Mouse (Mus musculus) hindbrain, embryonic 10.5 days (tissue): Measurements from ENCODE around the gene Secisbp2. TPM values are rescaled to one million over a fixed set of nuclear protein-coding genes. Genes with fewer than 3 reads are reported as not detected.
"Not testable (repeated sequence)": the region's sequence is repeated elsewhere in the genome, so short reads cannot be mapped to it uniquely, and the experiment has no call there.

ENCODE experiments used
- DNase-seq: peaks from one replicate; pipeline ENCODE4 v3.0.0-alpha.2; 2017; ENCODE audit warnings: low spot score
- H3K27ac ChIP-seq: fragments of 300-500 bp; sonication (generic); 2 replicates; pipeline ENCODE4 v1.5.1; 2016; ENCODE audit warnings: mild to moderate bottlenecking, moderate library complexity
- H3K27me3 ChIP-seq: fragments of 300-500 bp; sonication (generic); 2 replicates; pipeline ENCODE4 v1.6.1; 2016; ENCODE audit warnings: mild to moderate bottlenecking; ENCODE audit not compliant: poor library complexity, insufficient read depth, severe bottlenecking
- H3K36me3 ChIP-seq: fragments of 300-500 bp; sonication (generic); 2 replicates; pipeline ENCODE4 v1.6.1; 2016; ENCODE audit warnings: mild to moderate bottlenecking, moderate library complexity
- H3K4me1 ChIP-seq: fragments of 300-500 bp; sonication (generic); replicated peaks from 2 replicates; pipeline ENCODE4 v1.6.1; 2016; ENCODE audit warnings: mild to moderate bottlenecking
- H3K4me3 ChIP-seq: fragments of 300-500 bp; sonication (generic); 2 replicates; pipeline ENCODE4 v1.5.1; 2016; ENCODE audit warnings: mild to moderate bottlenecking, moderate library complexity
- H3K9me3 ChIP-seq: fragments of 300-500 bp; sonication (generic); 2 replicates; pipeline ENCODE4 v1.6.1; 2016; ENCODE audit warnings: mild to moderate bottlenecking, moderate library complexity
- WGBS: fragments of 180-500 bp; shearing (Covaris S2); methylation state at CpG from one replicate; pipeline ENCODE4 v1.1.7; 2016; 5-methylcytosine and 5-hydroxymethylcytosine counted together
- polyA plus RNA-seq: library from polyadenylated mRNA; unstranded; fragments of >200 nt; fragmentation: Nextera tagmentation; extraction: Ambion mirVana; gene quantifications from 2 replicates; pipeline ENCODE4 v1.2.1, GENCODE M21; 2016

Secisbp2 gene
- polyA plus RNA-seq, 1 experiment from 2014 or later = 27.4 TPM

- no peak for DNase-seq
- no peak overlapping the region for H3K27ac ChIP-seq
- no peaks in the 10 kb centered on the region for H3K9me3 ChIP-seq
- WGBS = 82% methylated on average over 2 of the region's 2 CpGs
- H3K36me3 ChIP-seq = no peaks in the 10 kb centered on the region
- H3K4me3 ChIP-seq = no peak overlapping the region
- peaks cover 4% of the 10 kb centered on the region for H3K4me1 ChIP-seq
- H3K27me3 ChIP-seq = no peaks in the 10 kb centered on the region
These were observed 27.8 kb upstream of the Secisbp2 start for GRCm38 (mm10) chr13:51623678-51624077.

DNA sequence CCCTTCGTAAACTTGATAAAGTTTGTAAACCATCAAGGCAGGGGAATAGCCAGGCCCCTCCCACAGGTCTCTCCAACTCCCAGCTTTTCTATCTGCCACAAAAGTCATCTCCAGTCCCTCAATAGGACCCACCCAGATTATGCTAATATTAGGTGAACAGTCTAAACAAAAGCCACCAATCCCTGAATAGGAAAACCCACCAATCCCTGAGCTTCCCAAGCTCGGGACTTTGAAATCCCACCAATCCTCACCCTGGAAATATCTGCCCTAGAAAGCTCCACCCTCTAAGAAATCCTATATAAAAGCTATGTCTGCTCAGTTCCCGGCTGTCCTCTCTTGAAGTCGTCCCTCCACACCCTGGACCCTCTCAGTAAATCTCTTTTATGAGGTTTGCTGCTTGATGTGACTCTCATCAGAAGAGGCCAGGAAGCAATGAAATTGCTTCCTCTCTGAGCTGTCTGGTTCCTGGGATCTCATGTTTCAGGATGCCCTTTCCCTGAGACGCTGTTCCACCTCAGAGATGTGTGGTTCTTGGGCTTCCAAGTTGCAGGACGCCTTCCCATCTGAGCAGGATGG lies 23.1 kb upstream of the Secisbp2 start:
- no peak for DNase-seq
- no peaks in the 10 kb centered on the region for H3K36me3 ChIP-seq
- H3K4me3 ChIP-seq = no peak overlapping the region
- 0 out of 2 replicates have a peak, but pooled peaks cover 2% of the 10 kb centered on the region for H3K9me3 ChIP-seq
- H3K4me1 ChIP-seq = no peaks in the 10 kb centered on the region
- H3K27me3 ChIP-seq = no peaks in the 10 kb centered on the region
- 85% methylated on average over 6 of the region's 6 CpGs for WGBS
- no peak overlapping the region for H3K27ac ChIP-seq

DNA sequence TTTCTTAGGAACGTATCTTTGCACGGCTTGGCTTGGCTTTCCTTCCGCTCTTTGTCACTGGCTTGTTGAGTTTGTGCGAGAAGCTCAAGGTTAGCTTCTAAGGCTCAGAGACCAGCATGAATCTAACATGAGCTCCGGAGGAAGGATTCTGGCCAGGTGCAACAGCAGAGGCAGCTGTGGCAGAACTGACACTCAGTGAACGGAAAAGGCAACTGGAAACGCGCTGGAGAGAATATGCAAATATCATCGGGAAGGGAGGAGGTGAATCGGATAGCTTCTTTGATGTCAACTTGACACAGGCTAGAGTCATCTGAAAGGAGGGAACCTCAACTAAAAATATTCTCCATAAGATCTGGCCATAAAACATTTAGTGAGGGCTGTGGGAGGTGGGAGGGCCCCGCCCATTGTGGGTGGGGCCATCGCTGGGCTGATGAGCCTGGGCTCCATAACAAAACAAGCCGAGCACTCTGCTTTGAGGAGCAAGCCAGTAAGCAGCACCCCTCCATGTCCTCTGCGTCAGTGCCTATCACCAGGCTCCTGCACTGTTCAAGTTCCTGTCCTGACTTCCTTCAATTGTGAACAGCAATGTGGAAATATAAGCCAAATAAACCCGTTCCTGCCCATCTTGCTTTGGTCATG lies 20.0 kb upstream of the Secisbp2 start:
- H3K36me3 ChIP-seq = no peaks in the 10 kb centered on the region
- no peak for DNase-seq
- 88% methylated on average over 15 of the region's 15 CpGs for WGBS
- H3K4me1 ChIP-seq = no peaks in the 10 kb centered on the region
- H3K27ac ChIP-seq = no peak overlapping the region
- no peaks in the 10 kb centered on the region for H3K27me3 ChIP-seq
- H3K4me3 ChIP-seq = no peak overlapping the region
- H3K9me3 ChIP-seq = 0 out of 2 replicates have a peak, but pooled peaks cover 2% of the 10 kb centered on the region

DNA sequence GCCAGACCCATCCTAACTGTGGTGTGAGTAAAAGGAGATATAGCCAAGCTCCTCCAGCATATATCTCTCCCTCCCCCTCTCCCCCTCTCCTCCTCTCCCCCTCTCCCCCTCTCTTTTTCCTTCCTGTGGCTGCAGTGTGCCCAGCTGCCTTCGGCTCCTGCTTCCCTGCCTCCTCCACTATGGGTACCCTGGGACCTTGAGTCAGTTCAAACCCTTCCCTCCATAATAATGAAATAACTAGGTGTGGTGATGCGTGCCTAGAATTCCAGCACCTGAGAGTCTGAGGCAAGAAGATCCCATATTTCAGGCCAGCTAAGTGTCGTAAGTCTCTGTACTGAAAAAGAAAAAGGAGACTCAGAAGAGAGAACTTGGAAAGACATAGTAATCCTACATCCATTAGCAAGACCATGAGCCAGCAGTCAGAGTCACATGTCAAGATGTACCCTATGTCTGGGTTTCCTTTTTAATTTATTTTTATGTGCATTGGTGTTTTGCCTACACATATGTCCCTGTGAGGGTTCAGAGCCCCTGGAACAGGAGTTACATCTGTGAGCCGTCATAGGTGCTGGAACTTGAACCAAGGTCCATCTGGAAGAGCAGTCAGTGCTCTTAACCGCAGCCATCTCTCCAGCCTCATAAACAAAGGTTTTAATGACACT lies 18.8 kb upstream of the Secisbp2 start:
- H3K27me3 ChIP-seq = no peaks in the 10 kb centered on the region
- H3K4me1 ChIP-seq = no peaks in the 10 kb centered on the region
- H3K27ac ChIP-seq = no peak overlapping the region
- H3K36me3 ChIP-seq = no peaks in the 10 kb centered on the region
- 88% methylated on average over 5 of the region's 5 CpGs for WGBS
- H3K9me3 ChIP-seq = 0 out of 2 replicates have a peak, but pooled peaks cover 2% of the 10 kb centered on the region
- H3K4me3 ChIP-seq = no peak overlapping the region
- DNase-seq = no peak

- WGBS = 66% methylated on average over 6 of the region's 9 CpGs
- not testable (repeated sequence) for H3K27ac ChIP-seq, H3K36me3 ChIP-seq, H3K9me3 ChIP-seq, H3K27me3 ChIP-seq, H3K4me1 ChIP-seq, DNase-seq, H3K4me3 ChIP-seq
These were observed 16.1 kb upstream of the Secisbp2 start for GRCm38 (mm10) chr13:51635384-51635783.

DNA sequence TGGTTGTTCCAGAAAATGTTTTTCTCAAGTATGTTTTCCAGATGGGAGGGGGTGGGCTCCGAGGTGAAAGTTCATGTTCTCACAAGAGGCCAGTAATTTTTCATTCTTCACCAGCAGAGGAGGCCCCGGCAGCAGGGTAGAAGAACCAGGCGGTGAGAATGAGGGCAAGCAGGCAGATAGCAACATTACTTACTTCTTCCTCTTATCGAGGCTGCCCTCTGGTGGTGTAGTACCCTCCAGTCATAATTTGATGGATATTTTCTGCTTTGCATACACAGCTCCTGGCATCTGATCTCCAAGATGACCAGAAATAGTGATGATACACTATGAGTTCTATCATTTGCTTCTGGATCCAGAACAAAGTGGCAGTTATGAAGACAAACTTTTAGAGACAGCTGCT lies 12.5 kb upstream of the Secisbp2 start:
- H3K36me3 ChIP-seq = no peaks in the 10 kb centered on the region
- H3K4me3 ChIP-seq = no peak overlapping the region
- no peaks in the 10 kb centered on the region for H3K27me3 ChIP-seq
- DNase-seq = no peak
- WGBS = 88% methylated on average over 4 of the region's 4 CpGs
- H3K27ac ChIP-seq = no peak overlapping the region
- H3K4me1 ChIP-seq = peaks cover 7% of the 10 kb centered on the region; the same call in 1 of the 2 replicates
- H3K9me3 ChIP-seq = no peaks in the 10 kb centered on the region

- Histone ChIP-seq H3K27me3 (no peaks in the 10 kb centered on the region), H3K4me3 (no peak overlapping the region), H3K9me3 (no peaks in the 10 kb centered on the region), H3K27ac (no peak overlapping the region), H3K4me1 (peaks cover 8% of the 10 kb centered on the region), H3K36me3 (no peaks in the 10 kb centered on the region)
- 90% methylated on average over 3 of the region's 3 CpGs for WGBS
- no peak for DNase-seq
These were observed 10.1 kb upstream of the Secisbp2 start for GRCm38 (mm10) chr13:51641424-51641823.

DNA sequence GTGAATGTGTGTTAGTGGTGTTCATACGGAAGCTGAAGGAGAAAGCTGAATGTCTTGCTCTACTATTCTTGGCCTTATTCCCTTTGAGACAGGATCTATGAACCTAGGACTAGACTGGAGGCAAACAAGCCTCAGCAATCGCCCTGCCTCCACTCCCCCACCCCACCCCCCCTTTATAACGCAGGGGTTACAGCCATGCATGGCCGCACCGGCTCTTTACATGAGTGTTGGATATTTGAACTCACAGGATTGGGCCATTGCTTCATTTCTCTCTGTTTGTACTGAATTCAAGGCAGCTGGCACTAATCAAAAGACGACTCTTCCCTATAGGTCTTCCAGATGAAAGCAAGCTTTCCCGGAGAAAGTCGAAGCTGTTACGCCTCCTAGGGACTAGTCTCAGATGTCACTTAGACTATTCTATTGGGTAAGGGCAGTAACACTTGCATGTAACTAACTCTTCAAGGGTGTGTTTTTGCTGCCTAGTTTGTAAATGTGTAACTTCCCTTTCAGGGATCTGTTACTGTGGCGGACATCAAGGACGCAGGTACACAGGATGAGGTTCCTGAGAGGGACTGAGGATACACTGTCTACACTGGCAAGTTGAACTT lies 9.2 kb upstream of the Secisbp2 start:
- Histone ChIP-seq H3K27me3 (no peaks in the 10 kb centered on the region), H3K9me3 (no peaks in the 10 kb centered on the region), H3K27ac (no peak overlapping the region), H3K4me1 (peaks cover 17% of the 10 kb centered on the region), H3K36me3 (no peaks in the 10 kb centered on the region), H3K4me3 (no peak overlapping the region)
- no peak for DNase-seq
- 31% methylated on average over 11 of the region's 11 CpGs for WGBS

DNA sequence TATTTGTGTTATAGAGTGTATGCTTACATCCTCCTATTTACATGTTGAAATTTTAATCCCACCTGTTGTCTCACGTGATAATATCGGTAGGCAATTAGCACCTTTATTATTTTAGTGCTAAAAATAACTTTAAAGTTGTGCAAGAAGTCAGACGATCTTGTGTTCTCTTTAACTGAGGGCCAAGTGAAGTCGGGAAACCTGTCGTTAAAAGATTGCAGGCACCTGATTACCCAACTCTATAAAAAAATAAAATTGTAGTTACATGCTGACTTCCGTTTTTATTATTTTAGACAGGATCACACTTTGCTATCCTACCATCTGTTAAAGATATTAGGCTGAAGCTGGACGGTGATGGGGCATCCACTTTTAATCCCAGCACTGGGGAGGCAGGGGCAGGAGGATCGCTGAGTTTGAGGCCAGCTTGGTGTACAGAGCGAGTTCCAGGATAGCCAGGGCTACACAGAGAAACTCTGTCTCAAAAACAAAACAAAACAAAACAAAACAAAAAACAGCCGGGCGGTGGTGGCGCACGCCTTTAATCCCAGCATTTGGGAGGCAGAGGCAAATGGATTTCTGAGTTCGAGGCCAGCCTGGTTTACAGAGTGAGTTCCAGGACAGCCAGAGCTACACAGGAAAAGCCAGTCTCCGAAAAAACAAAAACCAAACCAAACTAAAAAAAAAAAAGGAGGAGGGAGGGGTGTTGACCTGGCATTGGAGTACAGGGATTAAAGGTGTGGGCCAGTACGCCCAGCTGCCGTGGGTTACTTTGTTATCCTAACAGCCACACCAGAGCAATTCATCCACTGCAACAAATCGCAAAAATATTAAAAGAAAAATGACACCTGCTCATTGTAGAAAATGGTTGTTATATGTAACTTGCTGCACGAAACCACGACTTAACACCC lies 7.3 kb upstream of the Secisbp2 start:
- no peaks in the 10 kb centered on the region; the same call in 1 of the 2 replicates for H3K36me3 ChIP-seq
- WGBS = 47% methylated on average over 20 of the region's 20 CpGs
- peaks cover 32% of the 10 kb centered on the region for H3K4me1 ChIP-seq
- DNase-seq = no peak
- peak overlapping the region; percentile 92 for H3K4me3 ChIP-seq
- peak overlapping the region; percentile 98 for H3K27ac ChIP-seq
- H3K27me3 ChIP-seq = no peaks in the 10 kb centered on the region
- H3K9me3 ChIP-seq = no peaks in the 10 kb centered on the region

DNA sequence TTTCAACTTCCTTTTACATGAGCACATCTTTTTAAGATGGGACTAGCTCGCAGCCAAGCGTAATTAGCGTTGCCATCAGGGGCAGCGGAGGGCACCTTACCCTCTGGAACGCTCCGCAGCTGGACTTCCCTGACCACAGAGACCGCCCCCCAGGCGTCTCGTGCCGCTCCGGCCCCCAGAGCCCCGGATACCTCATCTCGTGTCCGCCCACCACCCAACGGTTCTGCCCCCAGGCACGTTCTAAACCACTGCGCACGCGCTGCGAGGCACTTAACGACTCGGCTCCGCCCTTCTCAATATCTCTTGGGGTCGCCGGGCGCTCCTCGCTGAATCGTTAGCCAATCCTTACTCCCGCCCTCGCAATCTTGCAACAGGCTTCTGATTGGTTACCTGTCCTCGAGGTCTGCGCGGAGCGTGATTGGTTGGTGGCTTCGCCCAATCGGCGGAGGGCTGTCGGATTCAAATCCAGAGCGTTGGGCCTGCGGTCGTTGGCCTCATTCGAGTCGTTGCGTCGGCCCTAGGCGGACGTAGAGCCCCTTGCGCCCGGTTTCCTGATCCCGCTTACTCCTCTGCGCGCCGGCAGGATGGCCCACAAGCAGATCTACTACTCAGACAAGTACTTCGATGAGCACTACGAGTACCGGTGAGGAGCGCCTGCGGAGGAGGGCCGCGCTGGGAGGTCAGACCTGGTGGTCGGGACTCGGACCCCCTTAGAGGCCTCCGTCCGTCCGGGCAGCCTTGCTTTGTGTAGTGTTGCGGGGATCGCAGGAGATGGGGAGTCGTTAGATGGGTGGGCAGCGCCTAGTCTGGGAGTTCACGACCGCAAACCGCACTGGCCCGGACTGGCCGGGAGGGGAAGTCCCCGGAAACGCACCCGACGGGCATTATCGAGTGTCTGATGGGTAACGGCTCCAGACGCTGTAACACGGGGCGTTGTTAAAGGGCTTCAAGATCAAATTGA lies 6.4 kb upstream of the Secisbp2 start, which contains the start of gene Cks2:
Cks2 (plus strand) TSS at position 404 of the 961 bp plus-strand sequence.
- peak within 1 kb of the TSS; percentile 98 for H3K27ac ChIP-seq
- H3K27me3 ChIP-seq = no peaks in the 10 kb centered on the region
- H3K4me1 ChIP-seq = peaks cover 32% of the 10 kb centered on the region
- WGBS = under 1% methylated on average over 83 of the region's 83 CpGs
- peak within 1 kb of the TSS; percentile 92 for H3K4me3 ChIP-seq
- peaks cover 7% of the 10 kb centered on the region for H3K36me3 ChIP-seq
- peak; percentile 99 for DNase-seq
- H3K9me3 ChIP-seq = no peaks in the 10 kb centered on the region

DNA sequence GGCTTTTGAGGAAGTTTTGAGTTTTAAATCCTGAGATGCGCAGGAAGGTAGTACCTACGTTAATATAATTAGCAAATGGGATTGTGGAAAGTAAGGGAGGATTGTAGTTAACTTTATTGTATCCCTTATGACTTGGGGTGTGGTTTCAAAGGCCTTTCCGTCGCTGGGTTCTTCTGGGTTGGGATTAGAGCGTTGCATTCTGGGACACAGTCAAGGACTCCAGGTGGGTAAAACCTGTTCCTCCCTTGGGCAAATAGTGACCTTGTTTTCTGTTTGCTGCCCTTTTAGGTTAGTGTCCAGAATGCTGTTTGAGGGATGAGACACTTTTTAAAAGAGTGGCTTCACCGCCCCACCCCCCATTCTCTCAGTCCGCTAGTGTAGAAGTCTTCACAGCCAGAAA lies 5.6 kb upstream of the Secisbp2 start:
- H3K9me3 ChIP-seq = no peaks in the 10 kb centered on the region
- H3K4me1 ChIP-seq = peaks cover 35% of the 10 kb centered on the region
- H3K27ac ChIP-seq = peak overlapping the region; percentile 98
- DNase-seq = peak; percentile 12
- H3K36me3 ChIP-seq = peaks cover 11% of the 10 kb centered on the region
- H3K4me3 ChIP-seq = peak overlapping the region; percentile 92
- WGBS = under 1% methylated on average over 7 of the region's 7 CpGs
- H3K27me3 ChIP-seq = no peaks in the 10 kb centered on the region
